Mouse (Mus musculus): Measurements from ENCODE around the gene Ccdc96. TPM values are rescaled to one million over a fixed set of nuclear protein-coding genes. Genes with fewer than 3 reads are reported as not detected.

Ccdc96 gene
- polyA plus RNA-seq (2012; rRNA removed): 2.1 and 3.4 TPM in 2 replicates

DNA sequence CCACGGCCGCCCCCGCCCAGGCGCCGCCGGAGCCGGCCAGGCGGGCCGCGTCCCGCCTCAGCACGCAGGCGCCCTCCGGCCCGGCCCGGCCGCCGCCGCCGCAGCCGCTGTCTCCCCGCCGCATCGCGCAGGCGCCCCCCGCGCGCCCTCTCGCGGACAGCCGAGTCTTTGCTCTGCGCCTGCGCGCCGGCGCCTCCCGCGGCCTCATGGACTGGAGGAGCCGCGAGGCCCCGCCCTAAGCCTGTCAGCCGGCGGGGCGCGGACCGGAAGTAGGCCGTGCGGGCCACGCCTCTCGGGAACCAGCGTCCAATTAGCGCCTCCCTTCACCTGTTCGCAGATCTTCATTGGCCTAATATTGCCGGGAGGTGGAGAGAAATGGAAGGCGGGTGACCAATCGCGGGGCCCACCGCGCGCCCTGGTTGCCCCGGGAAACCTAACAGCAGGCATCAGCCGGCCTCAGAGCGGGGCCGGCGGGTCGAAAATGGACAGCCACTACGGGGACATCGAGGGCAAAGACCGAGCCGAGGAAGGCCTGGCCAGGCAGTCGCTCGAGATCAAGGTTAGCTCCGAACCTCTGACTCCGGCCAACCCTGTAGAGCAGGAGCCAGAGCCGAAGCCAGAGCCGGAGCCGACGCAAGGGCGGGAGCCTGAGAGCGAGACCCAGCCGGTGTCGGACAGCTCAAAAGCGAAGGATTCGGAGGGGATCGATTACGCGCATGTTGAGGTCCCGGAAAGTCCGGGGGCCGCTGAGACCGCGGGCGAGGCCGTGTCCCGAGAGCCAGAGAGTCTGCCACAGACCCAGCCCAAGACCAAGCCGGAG, at the start of gene Ccdc96, which contains the start of gene Tada2b:
Gene Ccdc96 (plus strand): TSS at position 418 of the 820 bp plus-strand sequence.
Gene Tada2b (minus strand): TSS at position 115 of the 820 bp plus-strand sequence.
- TF ChIP-seq CTCF (IDR thresholded peaks at IDR 0.05; ENCODE audit: borderline replicate concordance, extremely low read depth, insufficient read depth, insufficient read length): peak; percentile 49; the same call in 1 of the 2 replicates
- 0 out of 2 replicates have a peak, but pooled peaks have one; percentile 32 for TF ChIP-seq POLR2A (IDR thresholded peaks at IDR 0.05; ENCODE audit: borderline replicate concordance, extremely low read depth, insufficient read depth, insufficient read length, poor library complexity, severe bottlenecking)

DNA sequence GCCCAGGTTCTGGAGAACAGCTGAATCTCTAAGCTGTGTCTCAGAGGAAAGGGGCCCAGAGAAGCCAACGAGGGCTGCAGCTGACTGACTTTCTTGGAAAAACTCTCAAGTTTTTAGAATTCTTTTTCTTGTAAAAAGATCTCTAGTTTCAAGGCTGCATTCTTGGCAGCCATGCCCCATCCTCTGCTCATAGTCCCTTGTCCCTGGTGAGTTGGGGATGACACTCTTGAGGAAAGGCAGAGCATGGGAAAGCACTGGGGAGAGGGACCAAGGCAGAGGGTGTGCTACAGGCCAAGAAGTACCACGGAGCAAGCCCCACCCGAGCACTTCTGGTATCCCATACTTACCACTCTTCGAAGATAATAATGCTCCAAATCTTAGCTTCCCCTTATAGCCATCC, 47.5 kb upstream of the Ccdc96 start:
- no peak for DNase-seq (ENCODE audit: low read depth)
- TF ChIP-seq CTCF (IDR thresholded peaks at IDR 0.05; ENCODE audit: borderline replicate concordance, extremely low read depth, insufficient read depth, insufficient read length) (no peak), POLR2A (IDR thresholded peaks at IDR 0.05; ENCODE audit: borderline replicate concordance, extremely low read depth, insufficient read depth, insufficient read length, poor library complexity, severe bottlenecking) (no peak)

More for the DNA sequence above, at the start of gene Ccdc96, which contains the start of gene Tada2b:
- DNase-seq (ENCODE audit: low read depth): peak; percentile 100

DNA sequence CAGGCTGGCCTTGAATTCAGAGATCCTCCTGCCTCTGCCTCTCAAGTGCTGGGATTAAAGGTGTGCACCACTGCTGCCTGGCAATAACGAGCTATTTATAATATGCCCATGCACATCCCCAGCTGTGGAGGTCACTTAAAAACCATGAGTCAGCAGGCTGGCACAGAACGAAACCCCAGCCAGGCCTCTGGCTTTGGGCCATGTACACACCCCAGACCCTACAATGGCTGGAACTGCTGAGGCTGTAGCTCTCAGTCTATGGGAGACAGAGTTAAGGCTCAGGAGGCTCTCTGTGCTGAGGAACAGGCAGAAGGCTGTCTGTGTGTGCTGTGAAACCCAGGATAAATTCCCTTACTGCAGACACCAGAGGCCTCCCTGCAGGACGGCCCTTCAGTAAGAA, 43.6 kb upstream of the Ccdc96 start:
- DNase-seq (ENCODE audit: low read depth): no peak
- TF ChIP-seq CTCF (IDR thresholded peaks at IDR 0.05; ENCODE audit: borderline replicate concordance, extremely low read depth, insufficient read depth, insufficient read length) (no peak), POLR2A (IDR thresholded peaks at IDR 0.05; ENCODE audit: borderline replicate concordance, extremely low read depth, insufficient read depth, insufficient read length, poor library complexity, severe bottlenecking) (no peak)

DNA sequence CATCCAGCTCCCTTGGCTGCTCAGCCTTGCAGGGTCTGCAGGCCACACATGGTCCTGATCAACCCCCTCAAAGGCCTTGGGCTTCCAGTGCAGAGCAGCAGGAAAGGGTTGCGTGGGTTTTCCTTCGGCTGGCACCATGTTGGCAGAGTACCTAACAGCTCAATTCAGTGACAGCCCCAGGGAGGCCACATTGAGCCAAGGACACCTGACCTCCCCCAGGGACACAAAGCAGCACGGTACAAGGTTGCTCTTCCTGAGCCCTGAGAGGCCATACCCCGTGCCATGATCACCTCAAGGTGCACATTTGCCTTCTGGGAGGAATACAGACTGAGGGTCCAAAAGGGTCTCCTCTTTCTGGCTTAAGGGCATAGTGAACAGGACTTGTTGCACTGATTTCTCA, 39.8 kb upstream of the Ccdc96 start:
- TF ChIP-seq CTCF (IDR thresholded peaks at IDR 0.05; ENCODE audit: borderline replicate concordance, extremely low read depth, insufficient read depth, insufficient read length): no peak
- TF ChIP-seq POLR2A (IDR thresholded peaks at IDR 0.05; ENCODE audit: borderline replicate concordance, extremely low read depth, insufficient read depth, insufficient read length, poor library complexity, severe bottlenecking): no peak
- no peak for DNase-seq (ENCODE audit: low read depth)

DNA sequence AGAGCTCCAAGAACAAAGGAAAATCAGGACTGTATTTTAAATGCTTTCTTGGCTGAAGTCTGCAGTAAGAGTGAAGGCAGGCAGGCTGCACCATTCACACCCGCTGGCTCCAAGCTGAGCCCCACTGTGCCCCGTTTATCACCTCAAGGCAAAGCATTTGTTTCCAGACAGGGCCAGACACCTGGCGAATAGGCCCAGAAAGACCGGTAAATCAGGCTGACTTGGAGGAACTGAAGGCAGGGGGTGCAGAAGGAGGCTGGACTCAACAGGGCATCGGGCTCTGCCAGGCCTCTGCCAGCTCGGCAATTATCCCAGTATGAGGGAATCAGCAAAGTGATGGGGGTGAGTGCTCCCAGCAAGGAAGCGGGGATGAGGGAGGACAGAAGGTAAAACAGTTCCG, 39.4 kb upstream of the Ccdc96 start:
- DNase-seq (ENCODE audit: low read depth): peak; percentile 50
- TF ChIP-seq CTCF (IDR thresholded peaks at IDR 0.05; ENCODE audit: borderline replicate concordance, extremely low read depth, insufficient read depth, insufficient read length): no peak
- TF ChIP-seq POLR2A (IDR thresholded peaks at IDR 0.05; ENCODE audit: borderline replicate concordance, extremely low read depth, insufficient read depth, insufficient read length, poor library complexity, severe bottlenecking): no peak

DNA sequence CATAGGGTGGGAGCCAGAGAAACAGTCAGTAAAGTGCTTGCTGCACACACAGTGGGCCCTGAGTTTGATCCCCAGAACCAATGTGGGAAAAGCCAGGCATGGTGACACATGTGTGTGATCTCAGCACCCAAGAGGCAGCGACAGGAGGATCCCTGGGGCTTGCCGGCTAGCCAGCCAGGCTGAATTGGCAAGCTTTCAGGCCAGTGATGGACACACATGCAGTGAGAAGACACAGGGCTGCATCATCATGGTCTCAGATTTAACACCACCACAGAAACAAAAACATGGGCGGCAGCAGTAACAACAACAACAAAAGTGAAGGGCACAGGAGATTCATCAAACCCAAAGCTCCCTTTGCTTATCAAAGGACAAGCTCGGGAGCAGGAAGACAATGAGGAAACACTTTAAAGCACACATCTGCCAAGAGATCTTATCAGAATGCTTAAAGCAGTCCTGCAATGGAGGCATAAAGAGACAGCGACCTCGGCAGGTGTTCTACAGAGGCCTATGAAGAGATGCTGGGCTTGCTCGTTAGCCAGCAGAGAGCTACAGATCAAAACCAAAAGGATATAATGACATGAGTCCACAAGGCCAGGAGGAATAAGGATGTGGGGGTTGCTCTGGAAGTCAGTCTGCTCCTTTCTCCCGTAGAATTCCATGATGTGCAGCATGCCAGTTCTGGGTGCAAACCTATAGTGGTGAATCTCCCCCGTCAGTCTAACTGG, 38.1 kb upstream of the Ccdc96 start:
- peak; percentile 68 for DNase-seq (ENCODE audit: low read depth)
- no peak for TF ChIP-seq CTCF (IDR thresholded peaks at IDR 0.05; ENCODE audit: borderline replicate concordance, extremely low read depth, insufficient read depth, insufficient read length)
- TF ChIP-seq POLR2A (IDR thresholded peaks at IDR 0.05; ENCODE audit: borderline replicate concordance, extremely low read depth, insufficient read depth, insufficient read length, poor library complexity, severe bottlenecking): no peak

DNA sequence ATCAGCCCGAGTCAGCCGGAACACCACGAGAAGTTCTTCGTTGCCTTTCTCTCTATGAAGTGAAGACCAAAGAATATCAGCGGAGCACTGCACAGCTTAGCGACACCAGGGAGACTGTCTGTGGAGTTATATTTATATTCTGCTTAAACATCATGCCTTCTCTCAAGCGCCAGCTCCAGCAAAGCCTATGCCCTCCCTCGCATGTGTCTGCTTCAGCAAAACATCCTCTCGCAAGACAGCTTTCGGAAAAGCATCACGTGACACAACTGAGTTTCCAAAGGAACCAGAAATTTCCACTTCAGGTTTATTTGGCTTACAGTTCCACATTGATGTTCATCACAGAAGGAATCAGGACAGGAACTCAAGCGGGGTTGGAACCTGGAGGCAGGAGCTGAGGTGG, 36.5 kb upstream of the Ccdc96 start:
- TF ChIP-seq POLR2A (IDR thresholded peaks at IDR 0.05; ENCODE audit: borderline replicate concordance, extremely low read depth, insufficient read depth, insufficient read length, poor library complexity, severe bottlenecking): no peak
- no peak for TF ChIP-seq CTCF (IDR thresholded peaks at IDR 0.05; ENCODE audit: borderline replicate concordance, extremely low read depth, insufficient read depth, insufficient read length)
- no peak for DNase-seq (ENCODE audit: low read depth)

DNA sequence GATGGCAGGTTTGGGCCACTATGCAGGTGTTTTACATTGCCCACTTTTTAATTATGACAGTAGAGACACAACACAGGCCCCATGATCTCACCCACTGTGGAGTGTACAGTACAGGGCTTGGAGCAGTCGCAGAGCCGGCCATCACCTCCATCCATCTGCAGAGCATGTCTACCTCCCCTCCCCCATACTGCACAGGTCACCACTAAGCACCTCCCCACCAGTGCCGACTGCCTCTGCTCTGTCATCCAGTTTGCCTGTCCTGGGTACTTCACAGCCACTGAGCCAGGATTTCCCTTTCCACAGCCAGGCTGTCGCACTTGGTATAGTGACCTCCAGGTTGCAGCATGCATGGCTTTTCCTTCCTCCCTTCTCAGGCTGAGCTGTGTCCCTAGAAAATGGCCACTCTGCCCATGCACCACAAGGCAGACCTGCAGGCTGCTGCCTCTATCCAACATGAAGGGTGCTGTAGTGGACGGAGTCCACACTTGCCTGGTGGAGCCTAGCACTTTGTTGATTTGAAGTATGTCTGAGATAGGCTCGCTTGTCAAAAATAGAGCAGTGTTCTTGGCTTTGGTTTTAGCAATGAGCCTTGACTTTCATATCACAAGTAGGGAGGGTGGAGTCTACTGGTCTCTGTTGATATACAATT, 34.6 kb upstream of the Ccdc96 start:
- DNase-seq (ENCODE audit: low read depth): no peak
- no peak for TF ChIP-seq CTCF (IDR thresholded peaks at IDR 0.05; ENCODE audit: borderline replicate concordance, extremely low read depth, insufficient read depth, insufficient read length)
- no peak for TF ChIP-seq POLR2A (IDR thresholded peaks at IDR 0.05; ENCODE audit: borderline replicate concordance, extremely low read depth, insufficient read depth, insufficient read length, poor library complexity, severe bottlenecking)

DNA sequence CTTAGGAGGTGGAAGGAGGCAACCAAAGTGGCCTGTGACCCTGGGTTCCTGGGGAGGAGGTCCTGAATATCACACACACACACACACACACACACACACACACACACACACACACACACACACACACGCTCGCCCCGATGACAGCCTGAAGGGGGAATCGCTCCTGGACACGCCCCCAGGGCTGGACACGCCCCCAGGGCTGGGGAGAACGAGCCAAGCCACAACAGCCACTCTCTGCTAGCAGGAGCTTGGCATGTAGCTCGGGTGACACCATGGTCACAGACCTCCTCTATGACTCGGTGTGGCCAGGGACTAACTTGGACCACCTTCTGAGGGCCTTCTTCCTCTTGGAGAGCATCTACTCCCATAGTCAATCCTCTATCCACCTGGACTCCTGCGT, 33.3 kb upstream of the Ccdc96 start:
- TF ChIP-seq POLR2A (IDR thresholded peaks at IDR 0.05; ENCODE audit: borderline replicate concordance, extremely low read depth, insufficient read depth, insufficient read length, poor library complexity, severe bottlenecking) (no peak), CTCF (IDR thresholded peaks at IDR 0.05; ENCODE audit: borderline replicate concordance, extremely low read depth, insufficient read depth, insufficient read length) (no peak)
- DNase-seq (ENCODE audit: low read depth): no peak

DNA sequence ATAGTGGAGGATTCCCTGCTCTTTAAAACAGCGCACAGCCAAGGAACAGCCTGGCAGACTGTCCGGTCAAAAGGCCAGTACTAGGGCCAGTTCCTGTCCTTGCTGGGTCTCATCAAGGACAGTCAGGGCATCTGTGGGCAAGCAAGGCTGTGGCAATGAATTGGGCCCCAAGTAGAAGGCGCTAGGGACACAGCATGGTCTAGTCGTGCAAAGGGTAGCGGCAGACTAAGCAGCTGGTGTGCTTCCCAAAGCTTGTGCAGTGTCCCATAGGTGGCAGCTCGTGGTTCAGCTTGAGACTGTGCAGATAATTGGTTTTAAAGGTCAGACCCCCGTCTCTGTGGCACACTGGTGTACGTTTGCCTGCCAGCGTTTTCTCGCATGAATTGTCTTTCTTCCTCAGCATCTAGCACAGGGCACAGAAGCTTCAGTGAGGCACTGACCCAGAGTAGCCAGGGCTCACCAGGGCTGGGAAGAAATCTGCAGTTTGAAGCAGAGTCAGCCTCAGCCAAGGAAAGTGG, 32.5 kb upstream of the Ccdc96 start:
- peak; percentile 32 for DNase-seq (ENCODE audit: low read depth)
- TF ChIP-seq CTCF (IDR thresholded peaks at IDR 0.05; ENCODE audit: borderline replicate concordance, extremely low read depth, insufficient read depth, insufficient read length) (no peak), POLR2A (IDR thresholded peaks at IDR 0.05; ENCODE audit: borderline replicate concordance, extremely low read depth, insufficient read depth, insufficient read length, poor library complexity, severe bottlenecking) (no peak)

DNA sequence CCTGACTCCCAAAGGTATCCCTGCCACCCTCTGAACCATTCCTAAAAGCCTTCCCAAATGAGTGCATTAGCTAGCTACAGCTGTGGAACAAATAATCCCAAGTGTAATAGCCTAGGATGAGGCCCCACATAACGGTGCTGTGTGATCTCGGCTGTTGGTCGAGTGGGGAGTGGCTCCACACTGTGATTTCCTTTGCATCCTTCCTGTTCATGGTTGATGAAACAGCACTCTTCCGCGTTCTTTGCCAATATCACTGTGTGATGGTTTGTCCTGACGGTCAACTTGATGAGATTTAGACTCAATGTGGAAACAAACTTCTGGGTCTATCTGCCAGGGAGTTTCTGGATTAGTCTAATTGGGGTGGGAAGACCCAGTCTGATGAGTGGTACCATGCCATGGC, 31.6 kb upstream of the Ccdc96 start:
- TF ChIP-seq CTCF (IDR thresholded peaks at IDR 0.05; ENCODE audit: borderline replicate concordance, extremely low read depth, insufficient read depth, insufficient read length) (no peak), POLR2A (IDR thresholded peaks at IDR 0.05; ENCODE audit: borderline replicate concordance, extremely low read depth, insufficient read depth, insufficient read length, poor library complexity, severe bottlenecking) (no peak)
- no peak for DNase-seq (ENCODE audit: low read depth)
